Mouse (Mus musculus) layer of hippocampus, adult 11-12 months (tissue): ENCODE results near the gene Rnf207.
A peak's percentile ranks its signal among the peaks of the same experiment; 100 is the strongest.

Experiments
- DNase-seq: peaks from one replicate; pipeline ENCODE4 v3.0.0; 2022; ENCODE audit warnings: low spot score

Gene Rnf207

DNA sequence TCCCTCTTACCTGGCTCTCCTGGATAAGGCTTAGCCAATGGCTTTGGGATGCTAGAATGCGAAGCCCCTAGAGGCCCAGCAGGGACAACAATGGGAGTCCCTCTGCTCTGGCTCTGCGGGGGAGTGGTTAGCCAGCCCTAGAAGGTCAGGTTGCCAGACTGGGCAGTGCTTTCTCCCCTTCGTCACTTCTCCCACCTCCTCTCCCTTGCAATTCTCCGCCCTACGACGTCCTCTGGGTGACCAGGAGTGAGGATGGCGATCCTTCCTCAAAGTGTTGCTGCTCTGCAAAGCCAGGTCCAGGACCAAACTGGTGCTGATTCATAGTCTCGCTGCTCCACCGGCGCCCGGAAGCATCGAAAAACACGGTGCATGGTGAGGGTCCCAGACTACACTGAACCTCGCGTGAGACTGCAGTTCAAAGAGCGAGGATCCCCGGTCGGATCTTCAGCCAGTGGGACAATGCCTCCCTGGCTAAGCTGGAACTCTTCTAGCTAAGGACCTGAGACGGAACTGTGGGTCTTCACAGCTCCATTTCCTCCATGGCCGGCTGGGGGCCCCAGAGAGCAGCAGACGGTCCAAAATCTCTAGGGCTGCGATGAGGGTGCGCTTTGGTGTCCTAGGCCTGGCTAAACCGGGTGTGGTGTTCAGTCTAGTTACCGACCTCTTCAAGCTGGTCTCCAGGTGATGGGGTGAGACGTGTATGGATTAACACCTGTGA is at the start of gene Rnf207:
Gene Rnf207, minus strand, starts transcription at position 477 of the 718 bp plus-strand sequence.
- DNase-seq = no peak

DNA sequence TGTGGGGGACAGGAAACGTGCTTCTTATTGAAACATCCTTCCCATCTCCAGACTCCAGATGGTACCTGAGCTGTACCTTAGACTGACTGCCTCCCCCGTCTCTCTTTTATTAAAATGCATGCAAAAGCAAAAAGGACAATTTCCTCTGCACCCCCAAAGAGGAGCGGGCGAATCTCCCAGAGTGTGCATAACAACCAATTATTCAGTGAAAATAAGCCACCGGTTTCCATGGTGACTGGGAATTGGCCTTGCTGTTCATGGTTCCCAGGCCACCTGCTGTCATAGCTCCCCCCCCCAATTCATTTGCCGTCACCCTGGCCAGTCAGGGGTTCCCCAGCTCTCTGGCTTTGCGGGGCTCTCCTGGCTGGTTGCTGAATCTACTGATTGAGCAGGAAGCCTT is 46.4 kb upstream of the Rnf207 start:
- DNase-seq = no peak

DNA sequence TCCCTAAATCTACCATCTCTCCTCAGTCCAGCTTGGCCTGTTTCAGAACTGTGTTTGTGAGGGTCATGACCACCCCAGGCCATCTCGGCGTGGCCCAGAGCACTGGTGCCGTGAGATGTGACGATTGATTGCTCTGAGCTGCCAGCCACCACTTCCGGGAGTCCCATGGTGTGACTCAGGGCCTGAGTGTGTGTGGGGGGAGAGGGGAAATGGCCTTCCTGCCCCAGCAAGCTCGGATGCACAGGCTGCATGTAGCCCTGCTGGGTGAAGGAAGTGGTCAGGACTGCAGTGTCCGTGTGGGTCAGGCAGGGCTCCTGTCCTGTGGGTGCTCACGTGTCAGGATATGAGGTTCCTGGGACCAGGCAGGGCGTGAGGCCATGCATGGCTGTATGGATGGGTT is 43.4 kb upstream of the Rnf207 start:
- DNase-seq = no peak

DNA sequence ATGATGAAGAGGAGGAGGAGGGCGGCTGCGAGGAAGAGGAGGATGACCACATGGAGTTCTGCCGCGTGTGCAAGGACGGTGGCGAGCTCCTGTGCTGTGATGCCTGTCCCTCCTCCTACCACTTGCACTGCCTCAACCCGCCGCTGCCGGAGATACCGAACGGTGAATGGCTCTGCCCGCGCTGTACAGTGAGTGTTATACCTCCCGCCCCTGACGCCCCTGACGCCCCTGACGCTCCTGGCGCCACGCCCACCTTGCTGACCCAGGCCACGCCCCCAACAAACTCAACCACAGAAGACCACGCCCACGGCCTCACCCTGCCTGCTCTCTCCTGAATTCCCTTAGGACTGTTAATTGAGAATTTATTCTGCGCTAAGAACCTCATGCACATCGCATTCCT is 42.1 kb upstream of the Rnf207 start:
- no peak for DNase-seq

DNA sequence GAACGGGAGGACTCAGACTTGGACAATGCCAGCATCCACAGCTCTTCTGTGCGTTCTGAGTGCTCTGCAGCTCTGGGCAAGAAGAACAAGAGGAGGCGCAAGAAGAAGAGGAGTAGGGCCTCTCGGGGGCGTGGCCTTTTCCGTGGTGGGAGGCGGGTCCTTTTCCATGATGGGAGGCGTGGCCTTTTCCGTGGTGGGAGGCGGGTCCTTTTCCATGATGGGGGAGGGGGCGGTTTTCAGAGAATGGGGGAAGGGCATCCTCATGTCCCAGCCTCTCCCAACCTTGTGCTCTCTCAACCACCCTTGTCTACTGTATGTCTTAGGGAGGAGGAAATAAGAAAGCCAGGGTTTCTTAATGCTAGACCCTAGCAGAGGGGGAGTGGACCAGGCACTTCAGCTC is 40.9 kb upstream of the Rnf207 start:
- no peak for DNase-seq

DNA sequence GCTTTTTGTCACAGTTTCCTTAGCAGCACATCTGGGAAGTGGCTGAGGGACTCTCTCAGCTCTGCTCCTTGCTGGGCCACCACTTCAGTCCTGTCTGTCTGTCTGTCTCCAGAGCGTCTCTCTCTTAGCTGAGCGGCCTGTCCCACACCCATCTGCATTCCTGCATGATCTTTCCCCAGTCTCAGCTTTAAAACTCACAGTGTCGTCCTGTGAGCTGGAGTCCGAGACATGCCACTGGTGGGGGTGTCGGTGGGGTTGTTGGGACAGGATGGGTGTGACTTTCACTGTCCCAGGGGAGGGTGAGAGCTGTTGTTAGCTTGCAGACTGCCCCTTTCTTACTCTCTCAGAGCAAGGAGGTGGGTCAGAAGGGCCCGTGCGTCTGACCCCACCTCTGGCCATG is 36.9 kb upstream of the Rnf207 start:
- DNase-seq = no peak

DNA sequence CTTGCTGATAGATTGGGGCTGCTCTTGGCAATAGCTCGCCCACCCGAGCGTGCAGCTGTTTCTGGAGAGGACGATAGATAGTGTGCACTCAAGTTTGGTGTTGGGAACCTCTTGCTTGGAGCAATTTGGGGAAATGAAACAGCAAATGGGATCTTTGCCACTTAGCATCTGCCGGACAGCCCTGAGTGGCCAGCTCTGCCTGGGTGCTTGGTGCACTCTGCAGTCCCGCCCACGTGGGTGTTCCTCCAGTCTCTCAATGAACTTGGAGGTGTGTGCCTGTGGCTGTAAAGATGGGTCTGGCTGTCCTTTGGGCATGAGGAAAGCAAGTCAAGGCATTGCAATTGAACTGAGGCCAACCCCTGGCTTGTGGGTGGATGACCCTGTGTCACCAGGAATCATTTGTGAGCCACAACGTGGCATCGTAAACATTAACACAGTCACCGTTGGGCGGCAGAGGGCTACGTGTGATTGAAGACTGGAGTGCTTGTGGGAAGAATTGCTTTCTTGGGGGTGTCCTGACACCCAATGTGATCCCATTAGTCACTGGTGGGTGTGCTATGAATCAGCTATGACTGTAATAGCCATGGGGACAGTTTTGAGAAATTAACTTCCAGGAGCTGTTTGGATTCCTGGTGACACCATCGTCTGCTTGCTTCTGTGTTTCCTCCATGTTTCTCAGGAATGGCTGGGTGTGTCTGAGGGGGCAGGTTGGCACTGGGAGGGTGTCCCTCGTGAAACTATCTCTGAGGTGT is 35.3 kb upstream of the Rnf207 start:
- DNase-seq = no peak

DNA sequence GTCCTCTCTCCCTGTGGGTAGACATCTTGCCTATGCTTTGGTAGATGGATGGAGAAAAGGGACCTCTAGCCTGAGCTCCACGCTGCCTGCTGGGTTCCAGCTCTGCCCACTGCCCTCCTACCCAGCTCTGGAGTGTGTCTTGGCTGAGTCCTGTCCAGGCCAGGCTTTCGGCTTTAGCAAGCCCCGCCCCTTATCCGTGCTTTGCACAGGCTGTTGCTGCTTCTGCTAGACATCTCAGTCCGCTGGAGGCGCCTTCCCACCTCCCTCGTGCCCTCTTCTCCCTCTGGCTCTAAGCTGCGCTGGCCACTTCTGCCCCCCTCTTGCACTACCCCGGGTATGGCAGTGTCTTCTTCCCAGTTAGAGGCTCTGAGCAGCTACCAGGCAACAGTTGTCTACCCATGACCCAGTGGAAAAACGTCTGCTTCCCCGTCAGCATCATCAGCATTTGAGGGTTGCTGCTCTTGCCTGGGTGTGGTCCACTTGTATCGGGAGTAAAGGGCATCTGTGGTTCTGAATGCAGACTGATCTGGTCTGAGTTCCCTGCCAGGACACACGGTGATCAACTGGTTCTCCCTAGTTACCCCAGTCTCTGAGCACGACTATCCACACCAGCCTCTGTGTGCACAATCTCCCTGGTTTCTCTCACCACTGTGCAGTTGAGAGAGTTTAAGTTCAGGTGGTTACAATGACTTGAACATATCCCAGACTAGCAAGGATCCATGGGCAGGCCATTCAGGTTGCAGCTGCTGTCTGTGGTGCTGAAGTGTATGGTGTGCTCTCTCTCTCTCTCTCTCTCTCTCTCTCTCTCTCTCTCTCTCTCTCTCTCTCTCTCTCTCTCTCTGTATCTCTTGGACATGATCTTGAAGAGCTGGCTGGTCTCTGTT is 32.9 kb upstream of the Rnf207 start:
- no peak for DNase-seq

DNA sequence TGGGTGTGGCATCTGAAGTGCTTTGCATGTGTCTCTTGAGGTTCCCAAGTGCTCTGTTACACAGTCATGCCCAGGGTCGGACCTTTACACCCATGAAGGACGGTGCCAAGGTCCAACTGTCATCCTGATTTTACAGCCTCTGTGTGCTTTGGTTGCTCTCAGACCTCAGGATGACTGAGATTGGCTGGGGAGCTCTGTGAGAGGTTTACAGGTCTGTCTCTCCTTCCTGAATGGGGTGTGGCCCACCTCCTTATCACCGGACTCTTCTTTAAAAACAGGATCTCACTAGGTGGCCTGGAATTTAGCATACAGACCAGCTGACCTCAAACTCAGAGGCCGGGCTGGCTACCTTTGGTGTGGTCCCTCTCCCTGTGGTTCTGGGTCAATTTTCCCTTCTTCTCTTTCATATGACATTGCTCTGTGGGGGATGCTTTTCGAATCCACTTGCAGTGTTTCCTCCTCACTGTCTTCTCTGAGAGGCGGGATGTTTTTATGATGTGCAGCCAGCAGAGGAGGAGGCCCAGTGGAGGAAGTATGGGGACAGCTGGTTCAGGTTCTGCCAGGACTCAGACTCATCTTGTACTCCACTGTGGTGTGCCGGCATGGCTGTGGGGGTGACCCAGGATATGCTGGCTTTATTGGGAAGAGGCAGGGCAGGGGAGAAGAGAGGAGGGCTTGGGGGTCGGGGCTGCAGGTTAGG is 32.1 kb upstream of the Rnf207 start:
- DNase-seq = no peak

DNA sequence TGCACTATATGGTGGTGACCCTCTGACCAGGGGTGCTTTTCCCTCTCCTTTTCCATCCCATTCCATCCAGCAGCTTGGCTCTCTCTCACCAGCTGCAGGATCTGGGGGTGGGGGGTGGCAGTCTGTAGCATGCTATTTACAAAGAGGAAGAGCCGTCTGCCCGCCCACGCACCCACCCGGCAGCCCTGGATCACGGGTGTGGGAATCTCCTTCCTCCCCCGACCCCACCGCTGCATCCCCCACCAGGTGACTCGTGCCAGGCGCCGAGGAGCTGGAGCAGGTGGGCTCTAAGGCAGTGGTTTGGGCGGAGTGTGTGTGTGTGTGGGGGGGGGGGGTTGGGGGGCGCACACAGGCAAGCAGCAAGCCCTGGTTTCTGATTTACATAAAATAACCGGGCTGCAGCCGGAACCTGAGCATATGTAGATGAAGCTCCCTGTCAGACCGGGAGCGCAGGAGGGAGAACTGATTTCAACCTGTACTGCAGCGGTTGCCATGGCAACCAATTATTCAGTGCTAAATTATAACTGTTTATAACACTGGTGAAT is 31.1 kb upstream of the Rnf207 start:
- peak; percentile 78 for DNase-seq

DNA sequence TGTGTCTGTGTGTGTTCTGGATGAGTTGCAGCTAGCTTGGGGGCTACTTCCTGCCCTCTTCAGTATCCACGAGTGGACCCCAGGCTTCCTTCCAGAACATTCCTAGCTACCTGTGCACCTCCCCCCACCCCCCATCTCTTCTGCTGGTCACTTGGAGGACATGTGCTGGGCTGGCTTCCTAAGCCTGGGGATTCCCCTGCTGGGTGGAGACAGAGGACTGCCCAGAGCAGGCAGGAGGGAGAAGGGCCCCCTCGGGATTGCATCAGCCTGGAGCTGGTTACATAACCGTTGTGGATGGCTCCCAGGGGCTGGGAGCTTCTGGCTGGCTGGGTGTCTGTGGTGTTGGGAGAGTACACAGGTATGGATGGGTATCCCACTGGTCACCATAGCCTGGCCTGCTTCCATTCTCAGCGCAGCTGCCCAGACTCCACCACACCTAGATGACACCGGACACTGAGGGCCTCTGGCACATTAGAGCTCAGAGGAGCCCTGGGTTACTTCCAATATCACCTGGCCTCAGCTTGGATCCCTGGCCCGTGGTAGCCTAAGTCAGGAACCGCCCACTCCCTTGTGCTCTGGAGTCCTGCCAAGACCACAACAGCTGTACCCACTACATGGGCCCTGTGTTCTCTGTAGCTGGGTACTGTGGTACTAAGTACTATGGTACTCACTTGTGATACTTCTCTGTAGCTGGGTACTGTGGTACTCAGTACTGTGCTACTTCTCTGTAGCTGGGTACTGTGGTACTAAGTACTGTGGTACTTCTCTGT is 26.5 kb upstream of the Rnf207 start:
- DNase-seq = peak; percentile 61

DNA sequence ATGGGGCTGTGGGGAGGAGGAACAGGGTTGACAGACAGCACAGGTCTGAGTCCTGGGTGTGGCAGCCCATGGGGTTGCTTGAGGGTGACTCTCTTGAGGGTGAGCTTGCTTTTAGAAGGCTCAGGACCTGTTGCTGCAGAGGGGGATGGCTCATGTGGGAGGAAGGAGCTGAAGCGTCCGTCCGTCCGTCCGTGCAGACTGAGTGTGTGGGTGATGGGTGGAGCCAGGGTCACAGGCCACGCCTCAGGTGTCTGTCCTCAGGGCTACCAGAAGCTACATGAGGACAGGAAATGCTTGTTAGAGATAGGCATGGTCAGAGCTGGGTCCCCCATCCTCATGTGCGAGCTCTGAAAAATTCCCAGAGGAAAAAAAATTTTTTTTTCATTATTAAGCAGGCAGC is 25.9 kb upstream of the Rnf207 start:
- no peak for DNase-seq

DNA sequence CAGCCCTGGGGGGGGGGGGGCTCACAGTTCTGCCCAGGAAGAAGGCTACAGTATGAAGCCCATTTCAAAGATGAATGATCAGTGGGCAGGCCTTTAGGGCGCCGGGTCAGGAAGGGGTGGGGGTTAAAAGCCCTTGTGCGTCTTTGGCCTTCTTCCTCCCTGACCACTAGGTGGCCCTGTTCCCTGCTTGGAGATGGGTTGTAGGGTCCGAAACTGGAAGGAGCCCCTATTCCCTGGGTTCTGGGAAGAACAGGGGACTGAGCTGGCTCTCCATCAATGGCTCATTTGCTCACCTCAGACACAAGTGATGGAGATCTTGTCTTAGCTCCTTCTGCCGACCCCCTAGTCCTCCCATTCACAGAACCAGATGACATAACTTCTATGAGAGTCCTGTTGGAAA is 24.5 kb upstream of the Rnf207 start:
- DNase-seq = no peak

DNA sequence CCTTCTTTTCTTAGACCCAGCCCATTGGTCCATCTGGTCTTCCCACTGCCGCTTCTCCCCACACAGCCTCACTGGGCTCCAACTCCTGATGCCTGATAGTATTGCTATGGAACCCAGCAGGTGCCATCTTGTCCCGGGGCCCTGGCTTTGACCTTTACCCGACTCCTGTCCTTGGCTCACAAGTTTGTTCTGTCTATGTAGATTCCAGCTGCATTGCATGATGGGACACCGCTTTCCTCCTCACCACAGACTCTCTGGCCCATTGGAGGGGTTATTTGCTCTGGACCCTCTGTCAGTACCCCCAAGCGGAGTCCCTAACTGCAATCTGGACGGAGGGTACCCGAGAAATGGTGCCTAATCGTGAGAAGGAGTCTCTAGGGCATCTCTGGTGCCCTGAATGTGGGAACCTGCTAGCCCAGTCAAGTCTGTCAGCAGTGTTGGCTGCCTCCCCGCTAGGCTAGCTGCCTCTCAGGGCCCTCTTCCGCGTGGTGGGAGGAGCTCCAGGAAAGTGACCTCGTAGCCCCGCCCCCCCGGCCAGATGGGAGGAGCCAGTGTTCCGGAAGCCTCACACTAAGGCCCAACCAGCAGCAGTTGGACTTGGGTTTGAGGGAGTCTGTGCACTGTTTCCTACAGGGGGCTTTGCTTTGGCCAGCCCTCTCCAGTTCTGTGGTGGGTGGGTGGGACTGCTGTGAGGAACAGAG is 21.9 kb upstream of the Rnf207 start:
- no peak for DNase-seq

DNA sequence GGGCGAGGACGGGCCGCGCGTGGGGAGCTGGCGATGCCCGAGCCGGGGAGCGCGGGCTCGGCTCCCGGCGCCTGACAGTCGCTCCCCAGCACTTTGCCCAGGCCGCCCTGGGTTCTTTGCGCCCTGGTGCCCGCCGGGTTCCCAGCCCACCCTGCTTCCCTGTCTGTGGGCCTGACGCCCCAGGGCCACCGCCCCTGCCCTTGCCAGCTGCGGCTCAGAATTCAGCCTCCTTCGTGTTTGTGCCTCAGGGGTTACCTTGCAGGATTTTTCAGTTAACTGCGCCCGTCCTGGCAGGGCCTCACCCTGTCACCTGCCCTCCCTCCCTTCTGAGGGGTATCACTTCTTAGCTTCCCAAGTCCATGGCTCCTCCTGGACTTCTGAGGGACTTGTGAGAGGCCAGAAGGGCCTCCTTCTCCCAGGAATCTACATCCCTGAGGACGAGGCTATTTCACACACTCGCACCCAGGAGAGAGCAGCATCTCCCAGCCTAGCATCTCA is 20.5 kb upstream of the Rnf207 start:
- no peak for DNase-seq

DNA sequence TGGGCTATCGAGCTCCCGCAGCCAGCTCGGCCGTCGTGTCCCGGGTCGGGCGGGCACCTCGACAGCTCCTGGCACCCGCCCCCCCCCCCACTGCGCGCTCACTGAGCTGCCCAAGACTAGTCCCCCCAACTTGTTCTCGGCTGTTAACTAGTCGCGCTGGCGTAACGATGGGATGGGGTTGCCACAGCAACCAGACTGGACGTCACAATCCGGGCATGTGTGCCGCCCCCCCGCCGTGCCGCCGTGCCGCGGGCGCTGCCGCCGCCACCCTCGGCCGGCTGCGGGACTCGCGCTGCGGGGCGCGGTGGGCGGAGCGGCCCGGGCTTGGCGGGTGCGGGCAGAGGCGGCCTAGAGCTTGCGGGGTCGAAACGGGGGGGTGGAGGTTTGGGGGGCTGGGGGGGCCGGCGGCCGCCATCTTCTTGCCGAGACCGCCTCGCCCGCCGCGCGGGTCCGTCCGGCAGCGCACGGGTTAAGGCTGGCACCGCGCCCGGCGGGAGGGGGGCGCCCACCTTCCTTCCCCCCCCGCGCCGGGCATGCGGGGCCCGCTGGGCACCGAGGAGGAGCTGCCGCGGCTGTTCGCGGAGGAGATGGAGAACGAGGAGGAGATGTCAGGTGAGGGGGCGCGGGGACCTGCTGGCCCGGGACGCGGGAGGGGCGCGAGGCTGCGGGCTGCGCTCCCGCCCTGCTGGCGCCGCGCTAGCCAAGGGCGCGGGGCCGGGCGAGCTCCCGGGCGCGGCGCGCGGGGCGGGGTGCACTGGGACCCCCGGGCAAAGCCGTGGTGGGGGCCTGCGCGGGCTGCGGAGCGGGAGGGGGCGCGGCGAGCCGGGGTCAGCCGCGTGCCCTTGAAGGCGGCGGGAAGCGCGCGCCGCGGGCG is 19.9 kb upstream of the Rnf207 start, which contains the start of gene Chd5:
Gene Chd5, plus strand, starts transcription at position 233 of the 874 bp plus-strand sequence.
- no peak for DNase-seq

DNA sequence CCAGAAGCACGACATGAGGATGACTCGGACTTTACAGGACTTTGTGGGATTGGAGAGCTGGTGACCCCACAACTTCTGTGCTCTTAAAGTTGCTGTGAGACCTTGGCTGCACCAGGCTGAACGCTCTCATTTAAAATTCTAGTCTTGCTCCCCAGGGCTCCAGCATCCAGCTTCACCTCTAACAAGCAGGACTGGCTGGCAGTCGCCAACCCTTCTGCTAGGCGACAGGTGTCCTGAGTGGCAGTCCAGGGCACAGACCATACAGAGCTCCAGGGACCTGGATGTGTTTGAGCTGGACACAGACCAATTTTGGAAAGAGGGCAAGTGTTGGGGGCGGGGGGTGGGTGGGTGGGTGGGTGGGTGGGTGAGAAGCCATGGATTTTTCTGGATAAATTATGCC is 19.0 kb upstream of the Rnf207 start:
- DNase-seq = no peak

DNA sequence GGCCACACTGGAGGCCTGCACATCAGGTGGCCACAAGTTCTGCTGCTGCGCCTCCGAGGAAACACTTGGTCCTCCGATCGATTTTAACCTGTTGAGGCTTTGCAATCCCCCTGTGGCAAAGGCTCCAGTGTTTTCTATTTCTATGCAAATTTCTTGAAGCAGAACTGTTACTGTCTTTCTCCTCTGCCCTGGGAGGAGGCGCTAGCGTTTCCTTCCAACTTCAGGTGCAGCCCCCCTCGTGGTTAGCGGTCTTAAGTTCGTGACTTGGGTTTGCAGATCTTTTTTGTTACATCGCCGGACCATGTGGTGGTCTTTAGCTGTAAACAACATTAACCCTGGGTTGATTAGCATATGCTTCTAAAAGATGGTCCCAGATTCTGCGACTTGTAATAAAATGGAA is 14.8 kb upstream of the Rnf207 start:
- DNase-seq = no peak

DNA sequence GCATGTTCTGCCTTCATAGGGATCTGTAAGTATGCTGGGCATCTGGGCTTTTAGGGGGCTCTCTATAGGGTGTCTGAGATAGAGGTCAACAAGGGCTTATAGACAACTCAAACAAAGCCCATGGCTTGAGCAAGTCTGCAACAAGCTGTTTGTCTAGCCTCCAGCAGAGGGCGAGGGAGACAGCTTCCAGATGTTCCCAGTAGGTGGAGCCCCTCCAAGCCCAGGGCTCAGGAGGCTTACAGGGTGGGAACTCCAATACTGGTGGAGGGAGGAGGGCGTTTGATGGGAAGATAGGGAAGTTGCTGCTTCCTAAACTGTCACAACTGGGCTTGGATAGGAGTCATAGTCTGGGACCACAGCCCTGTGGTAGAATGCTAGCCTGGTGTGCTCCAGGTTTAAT is 14.2 kb upstream of the Rnf207 start:
- peak; percentile 66 for DNase-seq
